Mouse (Mus musculus): ENCODE data around the gene Pwp2. TPM values are rescaled to one million over a fixed set of nuclear protein-coding genes. Genes with fewer than 3 reads are reported as not detected.
"Not testable (repeated sequence)": the region's sequence is repeated elsewhere in the genome, so short reads cannot be mapped to it uniquely, and the experiment has no call there.

Pwp2 gene
- 1 to 10 TPM; 7.0 to 8.2 TPM for total RNA-seq (2021)
- long read RNA-seq, experiment 1, transcript Pwp2-201 (21 exons, 3,872 nt) = major isoform, 11 of 17 reads
- long read RNA-seq, experiment 1, partial matches to known transcripts = 5 of 17 reads
- long read RNA-seq, experiment 1, other reads (novel, unspliced or antisense) = 1 of 17 reads
- long read RNA-seq, experiment 2, transcript Pwp2-201 (21 exons, 3,872 nt) = major isoform, 12 of 15 reads
- long read RNA-seq, experiment 2, partial matches to known transcripts = 3 of 15 reads
- long read RNA-seq, experiment 2, other reads (novel, unspliced or antisense) = 0 of 15 reads

GRCm38 (mm10) chr10:78184531-78185380 lies at the start of gene Pwp2:
Gene Pwp2 (minus strand): TSS chr10:78185149.
- intact Hi-C loops (cut with DNase I) = loop anchor here (5.0 to 10.0 kb wide), 2 partner anchors 218 to 390 kb away; partner anchors contain the start of gene Ilvbl
- DNase-seq = peak; percentile 87 to 91

GRCm38 (mm10) chr10:78233756-78234155 lies 48.8 kb upstream of the Pwp2 start:
- intact Hi-C loops (cut with DNase I) = no loop called here

GRCm38 (mm10) chr10:78233161-78233560 lies 48.2 kb upstream of the Pwp2 start:
- intact Hi-C loops (cut with DNase I) = no loop called here
- DNase-seq = no peak

More at GRCm38 (mm10) chr10:78233756-78234155, 48.8 kb upstream of the Pwp2 start:
- DNase-seq = no peak

- DNase-seq = no peak
- intact Hi-C loops (cut with DNase I) = no loop called here
Measured at GRCm38 (mm10) chr10:78232301-78232980, 47.5 kb upstream of the Pwp2 start.

GRCm38 (mm10) chr10:78228560-78228928 lies 43.6 kb upstream of the Pwp2 start:
- intact Hi-C loops (cut with DNase I) = no loop called here
- no peak for DNase-seq

- peak in 1 of 2 experiments; percentile 11 for DNase-seq
Measured at GRCm38 (mm10) chr10:78227875-78228559, 43.1 kb upstream of the Pwp2 start.

GRCm38 (mm10) chr10:78224136-78224535 lies 39.2 kb upstream of the Pwp2 start:
- intact Hi-C loops (cut with DNase I) = no loop called here

More at GRCm38 (mm10) chr10:78227875-78228559, 43.1 kb upstream of the Pwp2 start:
- intact Hi-C loops (cut with DNase I) = no loop called here

GRCm38 (mm10) chr10:78222908-78223307 lies 38.0 kb upstream of the Pwp2 start:
- peak; percentile 19 to 32 for DNase-seq

More at GRCm38 (mm10) chr10:78224136-78224535, 39.2 kb upstream of the Pwp2 start:
- DNase-seq = no peak

GRCm38 (mm10) chr10:78221315-78221714 lies 36.4 kb upstream of the Pwp2 start:
- DNase-seq = no peak
- intact Hi-C loops (cut with DNase I) = no loop called here

More at GRCm38 (mm10) chr10:78222908-78223307, 38.0 kb upstream of the Pwp2 start:
- intact Hi-C loops (cut with DNase I) = no loop called here

GRCm38 (mm10) chr10:78219528-78219927 lies 34.6 kb upstream of the Pwp2 start:
- no peak for DNase-seq
- intact Hi-C loops (cut with DNase I) = no loop called here

GRCm38 (mm10) chr10:78218576-78218975 lies 33.6 kb upstream of the Pwp2 start:
- intact Hi-C loops (cut with DNase I) = no loop called here
- DNase-seq = no peak

- DNase-seq = no peak
- intact Hi-C loops (cut with DNase I) = no loop called here
Measured at GRCm38 (mm10) chr10:78216376-78217083, 31.6 kb upstream of the Pwp2 start.

- DNase-seq = no peak
- intact Hi-C loops (cut with DNase I) = no loop called here
Measured at GRCm38 (mm10) chr10:78214371-78214770, 29.4 kb upstream of the Pwp2 start.

- intact Hi-C loops (cut with DNase I) = no loop called here
- DNase-seq = peak in 1 of 2 experiments; percentile 14
Measured at GRCm38 (mm10) chr10:78211311-78211710, 26.4 kb upstream of the Pwp2 start.

GRCm38 (mm10) chr10:78201182-78201581 lies 16.2 kb upstream of the Pwp2 start:
- no peak for DNase-seq
- intact Hi-C loops (cut with DNase I) = no loop called here

- no peak for DNase-seq
- intact Hi-C loops (cut with DNase I) = no loop called here
Measured at GRCm38 (mm10) chr10:78192933-78193332, 8.0 kb upstream of the Pwp2 start.

GRCm38 (mm10) chr10:78186076-78186475 lies 1.1 kb upstream of the Pwp2 start:
- intact Hi-C loops (cut with DNase I) = loop anchor here (5.0 to 10.0 kb wide), 2 partner anchors 216 to 389 kb away; partner anchors contain the start of gene Ilvbl
- not testable (repeated sequence) for DNase-seq

GRCm38 (mm10) chr10:78185381-78185725 lies 404 bp upstream of the Pwp2 start:
- intact Hi-C loops (cut with DNase I) = loop anchor here (5.0 to 10.0 kb wide), 2 partner anchors 217 to 389 kb away; partner anchors contain the start of gene Ilvbl
- no peak for DNase-seq

GRCm38 (mm10) chr10:78183577-78183976 lies 1.4 kb downstream of the Pwp2 start:
- intact Hi-C loops (cut with DNase I) = loop anchor here (10.0 kb wide), 1 partner anchor 391 kb away; the partner anchor contains the start of gene Ilvbl
- no peak for DNase-seq

All from heart, postnatal 14 days (tissue).